9 mouse cellular contexts compared by ENCODE assay signal in genomic region chr2:5675431-5676142, GRCm38 (mm10). TPM values are rescaled to one million over a fixed set of nuclear protein-coding genes. Genes with fewer than 3 reads are reported as not detected.
DNase-seq lines count a peak whose midpoint lies in the region; ATAC-seq lines count a peak whose summit lies in the region.
"Had no signal": no experiment of that assay in that cellular context is flagged by ENCODE, and none has a peak within 500 bp of the region (broad histone marks: within the 10 kb centered on the region; RNA-seq: fewer than 3 reads in every experiment).

No protein-coding gene starts in this region.

- peak; percentile 87 for ATAC-seq in cerebellum, adult (ENCODE audit: insufficient number of reproducible peaks, low FRiP score, low TSS enrichment)
- ATAC-seq in CD4-positive, CD25-positive, alpha-beta regulatory T cell, adult 4 months: no peak

- intact Hi-C loops in gastrocnemius, postnatal 14 days (cut with DNase I; ENCODE audit: low total_unique reads): no loop called here
- intact Hi-C loops in left cerebral cortex, postnatal 36 days (cut with DNase I): no loop called here

- DNase-seq in gastrocnemius, adult 18-20 months (ENCODE audit: low spot score): peak; percentile 58
- no peak for DNase-seq in gastrocnemius, postnatal 4 days (ENCODE audit: low spot score in 2 of 2)
- peak; percentile 43 for DNase-seq in gastrocnemius, postnatal 14 days
- DNase-seq in left cerebral cortex, postnatal 36 days (ENCODE audit: low spot score in 2 of 2): peak; percentile 76 to 77
- no peak for DNase-seq in kidney, adult 9 months
- DNase-seq in spleen, postnatal 4 days (ENCODE audit: low spot score in 2 of 2): no peak
- DNase-seq: lung, embryonic 14.5 days had no signal

RNA-seq across cellular contexts. Expression of gene Camk1d, which starts 38.7 kb away (rescaled TPM):
- total RNA-seq in gastrocnemius, adult 18-20 months (2021): 1 to 10 TPM in 1 of 2 experiments, under 1 TPM in 1; 0.82 to 2.0 TPM
- 1 to 10 TPM; 6.4 to 8.2 TPM for total RNA-seq in gastrocnemius, postnatal 4 days (2021)
- 1 to 10 TPM; 1.7 to 2.3 TPM for total RNA-seq in gastrocnemius, postnatal 14 days (2021)
- total RNA-seq in left cerebral cortex, postnatal 36 days (2021): 100 to 1,000 TPM; 121 to 124 TPM
- polyA plus RNA-seq in CD4-positive, CD25-positive, alpha-beta regulatory T cell, adult 4 months (2017; shearing (Covaris generic)): 10 to 100 TPM in 1 of 2 experiments, 1 to 10 TPM in 1; 9.7 to 10.1 TPM

Comparison
In these comparisons a context has a peak if more than half of its experiments do, and no peak if none do; other contexts are left out.
1. DNase-seq: peak in gastrocnemius, adult 18-20 months (single experiment), gastrocnemius, postnatal 14 days (single experiment) and left cerebral cortex, postnatal 36 days (2 of 2); none in gastrocnemius, postnatal 4 days (0 of 2), kidney, adult 9 months (single experiment) and spleen, postnatal 4 days (0 of 2).
2. RNA of gene Camk1d, which starts 38.7 kb away (total RNA-seq): 121 to 124 TPM in left cerebral cortex, postnatal 36 days; 6.4 to 8.2 TPM in gastrocnemius, postnatal 4 days, 1.7 to 2.3 TPM in gastrocnemius, postnatal 14 days and 0.82 to 2.0 TPM in gastrocnemius, adult 18-20 months; every median in the first group is over 10 times any median in the second.